Mouse (Mus musculus): ENCODE measurements around the gene Pigk.

Gene Pigk

DNA sequence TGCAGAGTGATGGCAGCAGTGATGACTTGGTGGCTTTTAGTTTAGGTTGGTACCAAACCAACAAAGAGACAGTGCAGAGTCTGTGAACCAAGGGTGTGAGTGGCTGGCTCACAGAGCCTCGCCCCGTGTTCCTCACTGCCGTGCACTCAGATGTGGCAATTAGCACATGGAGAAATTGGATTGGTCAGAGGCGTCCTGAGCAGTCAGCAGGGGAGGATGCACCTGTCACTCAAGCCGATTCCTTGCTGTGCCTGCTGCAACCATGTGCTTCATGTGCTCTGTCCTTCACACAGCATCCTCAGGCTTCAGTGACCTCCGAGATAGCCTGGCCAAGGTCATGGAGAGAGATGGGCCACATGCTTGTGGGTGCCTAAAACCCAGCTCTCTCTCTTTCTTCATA is 14.3 kb downstream of the Pigk start:
- in situ Hi-C loops (cut with MboI, MseI): no loop called here

DNA sequence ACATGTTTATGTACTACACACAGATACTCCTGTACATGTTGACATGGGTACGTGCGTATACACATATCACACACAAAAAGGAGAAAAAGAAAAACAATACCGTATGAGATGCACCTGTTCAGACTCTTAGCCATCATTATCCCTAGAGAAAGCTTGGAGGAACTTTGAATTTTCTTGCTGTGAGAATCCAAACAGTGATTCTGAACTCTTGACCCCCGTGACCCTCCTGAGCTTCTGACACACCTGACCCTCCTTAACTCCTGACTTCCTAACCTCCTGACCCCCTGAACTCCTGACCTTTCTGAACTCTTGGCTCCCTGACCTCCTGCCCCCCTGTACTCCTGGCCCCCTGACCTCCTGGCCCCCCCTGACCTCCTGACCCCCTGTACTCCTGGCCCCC is 19.1 kb downstream of the Pigk start:
- in situ Hi-C loops (cut with MboI, MseI): no loop called here

DNA sequence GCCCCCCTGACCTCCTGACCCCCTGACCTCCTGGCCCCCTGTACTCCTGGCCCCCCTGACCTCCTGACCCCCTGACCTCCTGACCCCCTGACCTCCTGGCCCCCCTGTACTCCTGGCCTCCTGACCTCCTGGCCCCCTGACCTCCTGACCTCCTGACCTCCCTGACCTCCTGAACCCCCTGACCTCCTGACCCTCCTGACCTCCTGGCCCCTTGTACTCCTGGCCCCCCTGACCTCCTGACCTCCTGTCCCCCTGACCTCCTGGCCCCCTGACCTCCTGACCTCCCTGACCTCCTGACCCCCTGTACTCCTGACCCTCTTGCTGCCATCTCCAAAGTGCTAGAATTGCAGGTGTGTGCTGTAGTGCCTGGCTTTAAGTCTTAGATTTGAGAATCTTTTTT is 19.6 kb downstream of the Pigk start:
- in situ Hi-C loops (cut with MboI, MseI): no loop called here

DNA sequence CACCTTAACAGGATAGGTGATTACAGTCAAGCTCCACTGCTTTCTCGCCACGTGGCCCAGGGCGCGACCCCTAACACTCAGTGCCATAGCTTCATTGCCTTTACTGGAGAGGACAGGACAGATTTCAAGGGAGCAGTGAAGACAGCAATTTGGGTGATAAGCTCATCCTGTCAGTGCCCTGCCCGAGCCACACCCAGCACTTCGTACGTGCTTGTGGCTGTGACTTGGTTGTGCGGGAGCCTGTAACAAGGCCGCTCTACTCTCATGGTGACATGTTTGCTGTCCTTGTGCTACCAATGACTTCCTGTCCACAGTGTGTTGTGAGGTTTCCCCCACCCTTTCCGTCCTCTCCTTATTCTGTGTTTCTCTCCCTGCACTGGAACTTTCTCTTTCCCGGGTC is 20.2 kb downstream of the Pigk start:
- in situ Hi-C loops (cut with MboI, MseI): no loop called here

DNA sequence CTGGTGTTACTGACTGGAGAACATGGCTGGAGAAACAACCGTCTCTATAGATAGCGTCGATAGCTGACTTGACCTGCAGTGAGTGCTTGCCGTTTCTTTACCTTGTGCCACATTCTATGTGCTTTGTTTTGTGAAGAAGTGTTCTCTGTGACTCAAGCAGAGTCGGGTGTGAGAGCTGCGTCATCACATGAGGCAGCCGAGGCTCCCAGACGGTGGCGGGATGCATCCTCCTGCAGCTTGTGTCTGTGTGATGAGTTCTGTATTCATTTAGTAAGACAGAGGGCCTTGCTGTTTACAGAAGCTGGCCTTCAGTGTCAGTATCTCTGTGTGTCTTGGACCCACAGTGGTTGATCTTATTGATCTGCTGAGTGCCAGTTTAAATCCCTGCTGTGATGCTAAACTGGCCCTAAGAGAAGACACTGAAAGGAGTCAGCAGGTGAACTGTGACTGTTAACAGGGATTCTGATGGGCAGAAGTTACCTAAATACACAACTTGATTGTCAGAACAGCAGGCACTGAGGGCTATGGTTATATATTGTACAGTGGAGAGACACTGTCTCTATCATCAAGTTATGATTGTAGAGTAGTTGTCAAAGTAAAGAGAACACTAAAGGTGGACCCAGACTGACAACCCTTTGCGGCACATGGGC is 21.8 kb downstream of the Pigk start:
- in situ Hi-C loops (cut with MboI, MseI): no loop called here

DNA sequence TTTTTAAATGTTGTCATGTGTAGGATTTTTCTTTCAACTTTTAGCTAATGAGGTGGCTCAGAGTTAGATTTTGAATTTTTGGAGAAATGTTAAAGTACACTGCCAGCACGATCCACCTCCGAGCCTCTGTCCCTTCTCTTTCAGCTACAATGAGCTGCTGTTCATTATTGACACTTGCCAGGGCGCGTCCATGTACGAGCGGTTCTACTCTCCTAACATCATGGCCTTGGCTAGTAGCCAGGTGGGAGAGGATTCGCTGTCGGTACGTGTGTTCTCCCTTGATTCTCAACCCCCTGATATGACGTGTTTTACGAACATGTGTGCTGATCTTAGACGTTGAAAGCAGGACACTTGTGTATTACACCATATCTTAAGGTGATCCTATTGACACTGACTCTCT is 30.4 kb downstream of the Pigk start:
- in situ Hi-C loops (cut with MboI, MseI): no loop called here

DNA sequence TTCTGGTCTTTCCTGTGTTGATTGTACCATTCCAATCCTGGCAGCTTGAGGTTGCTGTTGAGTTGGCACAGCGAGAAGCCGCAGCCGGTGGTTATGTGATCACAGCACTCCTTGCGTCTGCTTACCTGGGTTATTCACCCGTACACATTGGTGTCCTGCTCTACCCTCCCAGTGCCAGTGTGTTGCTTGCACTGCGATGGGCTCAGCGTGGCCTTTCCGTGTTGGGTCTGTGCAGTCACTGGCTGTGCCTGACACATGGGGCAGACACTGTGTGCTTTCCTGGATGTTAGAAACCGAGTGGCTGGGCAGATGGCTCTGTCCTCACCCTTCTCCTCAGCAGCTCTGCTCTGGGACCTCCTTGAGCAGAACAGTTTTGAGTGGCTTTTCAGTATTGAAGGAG is 31.7 kb downstream of the Pigk start:
- in situ Hi-C loops (cut with MboI, MseI): no loop called here

DNA sequence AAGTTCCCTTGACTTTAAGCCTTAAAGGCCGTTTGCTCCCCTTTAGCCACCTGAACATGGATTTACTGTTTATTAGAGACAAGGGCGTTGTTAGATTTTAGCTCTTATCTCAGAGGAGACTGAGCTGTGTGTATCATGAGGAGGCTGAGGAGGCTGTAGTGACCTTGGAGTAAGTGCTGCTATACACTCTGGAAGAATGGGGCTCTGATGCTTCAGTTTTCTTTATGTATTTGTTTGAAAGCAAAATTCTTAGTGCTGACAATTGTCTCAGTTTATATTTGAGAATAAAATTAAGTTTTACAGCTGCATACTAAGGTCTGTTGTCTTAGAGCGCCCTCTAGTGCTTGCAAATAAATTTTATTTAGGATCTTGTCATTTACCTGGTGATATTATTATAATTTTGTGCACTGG is 35.6 kb downstream of the Pigk start:
- in situ Hi-C loops (cut with MboI, MseI): no loop called here

DNA sequence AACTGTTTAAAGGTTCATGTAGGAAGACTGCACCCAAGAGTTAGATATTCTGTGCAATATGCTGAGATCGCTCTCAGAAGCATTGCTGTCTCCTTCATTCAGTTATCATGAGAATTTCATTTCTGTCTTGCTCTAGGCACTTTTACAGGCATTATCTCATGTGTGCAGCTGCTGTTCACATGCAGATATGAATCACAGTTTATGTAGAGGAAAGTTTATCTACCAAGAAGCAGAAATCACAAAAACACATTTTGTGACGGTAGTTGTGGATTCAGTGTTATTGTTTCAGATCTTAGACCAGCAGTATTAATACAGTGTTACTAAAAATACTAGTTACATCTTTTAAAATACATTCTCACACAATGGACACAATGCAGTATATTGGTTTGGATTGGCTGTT is 36.0 kb downstream of the Pigk start:
- in situ Hi-C loops (cut with MboI, MseI): no loop called here

DNA sequence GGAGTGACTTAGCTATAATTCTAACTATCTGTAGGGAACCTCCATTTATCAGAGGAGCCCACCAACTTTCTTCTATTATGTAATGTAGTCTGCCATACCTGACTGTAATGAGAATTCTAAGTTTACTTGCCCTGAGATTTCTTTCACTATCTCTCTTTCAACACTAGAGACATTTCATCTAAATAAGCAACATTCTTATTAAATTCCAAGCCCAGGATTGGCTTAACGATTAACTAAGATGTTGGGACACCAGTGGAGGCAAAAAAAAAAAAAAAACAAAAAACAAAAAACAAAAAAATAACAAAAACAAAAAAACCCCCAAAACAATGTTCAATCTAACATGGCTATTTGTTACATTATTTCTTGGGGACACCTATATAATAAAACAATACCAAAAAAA is 39.0 kb downstream of the Pigk start:
- in situ Hi-C loops (cut with MboI, MseI): no loop called here

DNA sequence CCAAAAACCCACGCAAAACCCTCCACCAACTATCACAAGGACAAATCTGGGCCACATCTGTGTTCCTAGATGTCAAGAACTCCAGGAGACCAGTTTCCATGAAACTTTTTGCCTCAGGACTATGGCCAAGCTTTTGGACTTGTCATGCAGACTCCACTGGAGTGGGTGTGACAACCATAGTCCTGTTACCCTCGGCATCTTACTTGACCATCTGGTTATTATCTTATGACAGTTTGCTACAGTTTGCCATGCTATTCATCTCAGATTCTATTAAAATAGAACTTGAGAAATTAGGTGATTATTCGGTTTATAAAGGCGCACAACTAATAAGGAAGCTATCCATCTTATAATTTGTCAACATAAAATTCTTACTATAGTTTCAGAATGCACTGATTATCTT is 39.4 kb downstream of the Pigk start:
- in situ Hi-C loops (cut with MboI, MseI): no loop called here

DNA sequence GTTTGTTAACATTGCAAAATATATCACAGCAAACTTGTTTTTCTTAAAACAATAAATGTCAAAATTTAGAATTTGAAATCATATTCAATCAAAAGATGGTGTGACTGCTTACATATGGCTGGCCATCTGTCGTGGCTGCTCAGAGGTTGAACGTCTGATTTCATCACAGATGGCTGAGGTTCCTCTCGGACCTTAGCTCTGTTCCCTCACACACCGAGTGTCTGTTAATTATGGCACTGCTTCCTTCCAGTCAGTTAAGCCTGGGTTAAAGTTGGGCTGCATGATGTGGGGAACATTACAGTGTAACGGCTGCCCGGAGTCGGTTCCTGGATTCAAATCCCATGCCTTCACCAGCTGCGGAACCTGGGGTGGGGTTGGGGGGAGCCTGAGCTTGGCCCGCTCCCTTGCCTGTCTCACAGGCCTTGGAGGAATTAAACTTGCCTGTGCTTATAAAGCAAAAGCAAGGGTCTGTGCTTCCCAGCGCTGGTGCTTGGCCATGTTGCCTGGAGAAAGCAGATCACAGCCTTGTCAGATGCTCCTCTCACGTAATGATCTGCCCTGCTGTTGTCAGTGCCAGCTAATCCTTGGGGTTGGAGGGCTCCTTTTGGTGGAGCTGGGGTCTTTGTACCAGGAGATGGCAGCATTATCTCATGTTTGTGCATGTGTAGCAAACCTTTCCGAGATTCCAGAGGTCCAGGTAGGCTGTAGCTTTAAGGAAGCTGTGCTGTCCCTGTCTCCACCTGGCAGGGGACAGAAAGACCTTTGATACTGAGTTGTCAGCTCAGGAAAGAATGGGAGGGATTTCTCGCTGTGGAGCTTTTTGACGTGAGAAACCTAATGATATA is 40.2 kb downstream of the Pigk start:
- in situ Hi-C loops (cut with MboI, MseI): no loop called here

DNA sequence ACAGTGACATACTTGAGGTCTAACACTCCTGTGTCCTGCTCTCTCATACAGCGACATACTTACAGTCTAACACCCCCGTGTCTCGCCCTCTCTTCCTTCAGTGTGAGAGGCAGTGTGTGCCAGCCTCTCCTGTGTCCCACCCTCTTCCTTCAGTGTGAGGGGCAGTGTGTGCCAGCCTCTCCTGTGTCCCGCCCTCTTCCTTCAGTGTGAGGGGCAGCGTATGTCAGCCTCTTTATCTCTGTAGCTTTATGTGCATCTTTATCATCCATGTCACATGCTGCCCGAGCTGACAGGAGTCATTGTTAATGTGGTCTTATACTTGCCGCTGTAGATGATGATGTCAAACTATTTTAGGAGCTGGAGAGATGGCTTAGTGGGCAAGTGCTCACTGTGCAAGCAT is 41.6 kb downstream of the Pigk start:
- in situ Hi-C loops (cut with MboI, MseI): no loop called here

DNA sequence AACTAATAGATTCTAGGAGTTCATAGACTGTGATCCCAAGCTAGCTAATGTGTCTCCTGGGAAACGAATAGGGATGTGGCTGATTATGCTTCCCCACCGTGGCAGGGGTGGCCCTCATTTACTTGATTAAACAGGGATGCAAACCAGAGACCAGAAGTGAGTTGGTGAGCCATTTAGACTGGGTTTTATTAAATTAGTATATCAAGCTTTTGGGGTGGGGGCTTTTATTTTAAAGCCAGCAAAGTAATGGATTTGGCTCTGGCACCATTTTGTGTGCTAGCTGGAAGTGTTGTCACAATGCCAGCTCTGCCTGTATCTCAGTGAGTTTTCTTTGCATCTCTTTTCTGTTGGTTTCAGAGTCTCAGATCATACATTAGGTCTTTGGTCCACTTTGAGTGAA is 43.0 kb downstream of the Pigk start:
- in situ Hi-C loops (cut with MboI, MseI): no loop called here

DNA sequence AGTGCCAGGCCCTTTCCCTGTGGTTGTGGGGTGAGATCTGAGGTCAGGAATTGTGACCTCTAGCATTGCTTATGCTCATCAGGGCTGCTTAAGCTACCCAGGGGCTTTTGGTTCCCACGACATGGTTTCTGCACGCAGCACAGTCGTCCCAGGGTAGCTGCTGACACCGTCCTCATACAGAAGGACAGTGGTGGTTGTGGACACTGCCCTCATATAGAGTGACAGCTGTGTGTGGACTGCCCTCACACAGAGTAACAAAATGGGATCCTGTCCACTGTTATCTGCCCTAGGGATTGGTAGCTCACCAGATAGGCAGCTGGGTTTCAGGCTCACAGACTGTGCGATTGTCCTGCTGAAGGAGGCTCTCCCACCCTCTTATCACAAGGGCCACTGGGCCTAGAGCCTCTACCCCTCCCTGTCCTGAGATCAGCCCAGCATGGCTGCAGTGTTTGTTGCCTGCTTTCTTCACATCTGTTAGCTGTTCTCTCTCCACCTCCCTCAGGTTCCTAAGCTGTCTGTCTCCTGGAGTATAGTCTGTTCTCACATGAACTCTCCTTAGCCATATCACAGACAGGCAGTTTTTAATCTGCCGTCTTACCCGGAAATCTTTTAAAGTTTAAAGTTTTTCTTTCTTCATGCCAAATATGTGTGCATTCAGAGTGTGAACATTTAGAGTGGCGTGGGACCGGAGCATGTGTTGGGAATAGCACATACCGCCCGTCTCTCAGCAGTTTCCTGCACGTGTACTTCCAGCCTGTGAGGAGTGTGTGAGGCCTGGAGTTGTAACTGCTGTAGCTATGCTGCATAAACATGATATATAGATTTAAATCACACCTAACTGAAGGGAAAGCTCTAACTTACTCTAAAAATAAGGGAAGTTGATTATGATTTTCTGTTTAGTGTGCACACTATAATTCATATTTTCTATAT is 43.8 kb downstream of the Pigk start:
- in situ Hi-C loops (cut with MboI, MseI): no loop called here

DNA sequence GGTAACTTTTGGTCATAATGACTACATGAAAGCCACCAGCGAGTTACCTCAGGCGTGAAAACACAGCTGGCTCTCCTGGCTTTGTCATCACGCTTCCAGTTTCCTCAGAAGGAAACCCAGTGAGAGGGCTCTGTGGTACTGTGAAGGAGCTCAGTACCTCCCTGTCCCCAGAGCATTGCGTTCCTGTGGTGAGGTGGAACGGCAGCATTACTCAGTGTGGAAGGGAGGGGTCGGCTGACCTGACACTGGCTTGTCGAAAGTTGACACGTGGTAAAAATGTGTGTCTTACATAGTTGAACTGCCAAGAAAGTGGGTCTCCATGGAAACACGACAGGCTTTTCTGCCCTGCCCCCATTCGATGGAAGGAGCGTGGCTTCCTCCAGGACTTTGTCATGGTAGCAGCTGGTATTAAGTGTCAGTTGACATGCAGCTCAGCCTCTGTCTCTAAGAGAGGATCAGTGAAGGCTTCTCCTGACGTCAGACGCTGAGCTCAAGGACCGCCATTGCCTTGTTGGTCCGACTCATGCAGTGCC is 44.7 kb downstream of the Pigk start:
- in situ Hi-C loops (cut with MboI, MseI): no loop called here

DNA sequence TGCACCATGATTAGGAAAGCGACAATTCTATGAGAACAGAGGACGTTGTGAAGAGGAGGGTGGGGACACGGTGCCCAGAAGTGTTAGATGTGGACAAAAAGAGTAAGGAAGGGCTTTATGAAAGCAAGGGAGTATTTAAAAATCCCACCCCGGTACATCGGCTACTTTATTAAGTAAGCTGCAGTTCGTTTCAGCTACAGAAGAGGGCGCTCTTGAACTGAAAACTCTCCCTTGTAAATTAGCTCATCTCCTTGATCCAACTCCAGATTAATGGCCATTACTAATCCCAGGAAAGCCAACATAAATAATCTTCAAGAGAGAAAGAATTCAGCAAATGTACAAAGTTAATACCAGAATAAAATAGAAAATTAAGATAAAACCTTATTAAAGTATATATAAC is 47.2 kb downstream of the Pigk start:
- in situ Hi-C loops (cut with MboI, MseI): no loop called here

DNA sequence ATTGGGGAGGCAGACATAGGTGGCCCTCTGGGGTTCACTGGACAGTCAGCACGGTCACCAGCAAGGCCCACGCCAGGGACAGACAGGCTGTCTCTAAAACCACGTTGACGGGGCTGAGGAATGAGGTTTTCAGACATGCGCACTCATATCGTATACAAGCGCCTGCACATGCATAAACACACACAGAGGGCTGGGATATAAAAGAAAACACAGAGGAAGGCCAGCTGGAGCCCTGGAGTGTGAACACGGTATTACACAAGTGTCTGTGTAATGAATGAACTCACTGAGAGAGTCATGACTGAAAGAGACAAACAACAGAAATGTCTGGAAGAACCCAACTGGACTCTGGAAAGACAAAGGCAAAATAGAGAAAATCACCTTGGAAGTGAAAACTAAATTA is 47.8 kb downstream of the Pigk start:
- in situ Hi-C loops (cut with MboI, MseI): no loop called here

DNA sequence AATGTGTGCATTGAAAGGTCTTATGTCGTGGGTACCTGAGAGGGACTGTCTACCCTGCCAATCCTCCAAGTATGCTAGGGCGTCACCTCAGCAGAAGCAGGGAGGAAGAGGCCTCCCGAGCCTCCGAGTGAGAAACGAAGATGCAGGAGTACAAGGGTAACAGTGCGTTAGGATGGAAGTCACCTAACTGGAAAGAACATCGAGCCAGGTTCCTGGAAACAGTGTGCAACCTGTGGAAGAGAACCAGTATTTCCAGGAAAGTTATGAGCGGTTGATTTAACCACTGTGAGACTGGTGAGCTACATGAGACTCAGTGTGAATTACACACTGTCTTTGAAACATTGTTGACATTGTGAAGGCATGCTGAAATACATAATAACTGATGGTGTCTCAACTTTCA is 48.4 kb downstream of the Pigk start:
- in situ Hi-C loops (cut with MboI, MseI): no loop called here

DNA sequence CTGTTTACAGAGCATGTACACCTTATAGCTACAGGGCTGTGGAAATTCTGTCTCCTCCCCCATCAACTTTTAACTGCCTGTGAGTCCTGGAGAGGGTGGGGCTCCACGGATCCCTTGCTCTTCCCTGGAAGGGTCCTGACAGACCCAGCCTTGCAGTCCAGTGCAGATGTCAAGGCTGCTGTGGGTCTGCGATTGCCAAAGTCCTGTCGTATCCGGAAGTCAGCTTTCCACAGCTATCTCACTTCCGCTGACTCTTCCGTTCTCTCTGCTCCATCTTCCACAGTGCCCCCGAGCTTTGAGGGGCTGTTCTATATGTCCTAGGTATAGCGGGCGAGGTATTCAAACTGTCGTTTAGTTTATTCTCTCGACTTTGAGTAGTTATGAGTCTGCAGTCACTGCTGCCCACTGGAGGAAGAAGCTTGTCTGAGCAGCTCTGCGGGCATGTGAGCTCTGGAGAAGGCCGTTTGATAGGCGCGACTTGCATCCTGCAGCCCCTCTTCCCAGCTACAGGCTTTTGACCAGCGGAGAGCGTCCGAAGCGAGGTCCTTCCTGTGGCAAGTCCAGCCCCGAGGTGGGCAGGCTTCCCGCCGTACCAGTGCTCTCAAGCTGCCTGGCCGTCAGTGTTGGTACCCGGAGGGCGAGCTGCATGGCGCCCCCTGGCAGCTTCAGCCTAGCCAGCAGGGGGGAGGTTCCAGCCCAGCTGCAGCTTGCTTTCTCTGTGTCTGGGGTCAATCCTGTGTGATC is 49.4 kb downstream of the Pigk start:
- in situ Hi-C loops (cut with MboI, MseI): no loop called here

DNA sequence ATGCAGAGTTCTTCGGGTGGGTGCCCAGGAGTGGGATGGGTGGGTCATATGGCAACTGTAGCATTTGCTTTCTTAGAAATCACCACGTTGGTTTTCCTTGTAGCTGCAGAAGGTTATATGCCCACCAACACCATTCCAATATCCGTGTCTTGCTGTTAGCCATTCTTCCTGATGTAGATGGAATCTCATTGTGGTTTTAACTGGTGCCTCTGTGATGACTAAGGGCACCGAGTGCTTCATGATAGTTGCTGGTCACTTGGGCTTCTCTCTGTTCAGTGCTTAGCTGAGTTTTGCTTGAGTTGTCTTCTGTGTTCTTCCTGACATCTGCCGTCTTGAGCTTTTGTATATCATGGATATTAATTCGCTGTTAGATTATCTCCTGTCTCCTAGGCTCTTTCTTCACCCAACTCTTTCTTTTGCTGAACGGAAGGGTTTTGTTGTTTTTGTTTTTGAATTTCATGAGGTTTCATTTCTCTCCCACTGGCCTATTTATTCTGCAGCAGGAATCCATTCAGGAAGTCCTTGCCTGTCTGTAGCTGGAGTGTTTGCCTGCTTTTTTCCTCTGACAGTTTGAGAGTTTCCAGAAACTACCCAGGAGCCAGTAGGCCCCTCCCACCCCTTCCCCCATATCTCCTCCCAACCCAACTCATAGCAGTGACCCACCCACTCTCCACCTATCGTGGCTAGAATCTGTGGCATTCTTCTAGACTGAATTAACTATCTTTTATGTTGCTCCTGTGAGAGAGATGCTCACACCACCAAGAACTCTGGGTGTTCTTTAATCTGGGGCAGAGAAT is 50.8 kb downstream of the Pigk start:
- in situ Hi-C loops (cut with MboI, MseI): no loop called here
